Mouse (Mus musculus) CH12.LX (cell line): Measurements from ENCODE around the gene Gstt4.

ENCODE experiments used
- HCFC1 ChIP-seq: IDR thresholded peaks from 2 replicates; pipeline ENCODE4 v1.6.1; 2012; ENCODE audit warnings: low read depth, mild to moderate bottlenecking, inconsistent platforms, low read length, improper control_type of control experiment
- POLR2A ChIP-seq: IDR thresholded peaks from 2 replicates; pipeline ENCODE4 v1.6.1; 2011; ENCODE audit warnings: low read depth, mild to moderate bottlenecking, improper control_type of control experiment, low read length

- TF ChIP-seq POLR2A (no peak), HCFC1 (no peak)
These were observed 30.3 kb upstream of the Gstt4 start for GRCm38 (mm10) chr10:75852539-75853125.
